Mouse (Mus musculus) heart, adult 2 months (tissue): ENCODE results near the gene Spo11.
A peak's percentile ranks its signal among the peaks of the same experiment; 100 is the strongest.

ENCODE experiments used
- CTCF ChIP-seq: fragments of 200-600 bp; IDR thresholded peaks from 2 replicates; pipeline ENCODE4 v1.8.1; 2022; ENCODE audit warnings: antibody characterized with exemption, mild to moderate bottlenecking, moderate library complexity
- POLR2A ChIP-seq: fragments of 200-500 bp; IDR thresholded peaks from 2 replicates; pipeline ENCODE4 v1.6.1; 2011; ENCODE audit warnings: mild to moderate bottlenecking, low read depth, low read length, control low read depth; ENCODE audit not compliant: insufficient read depth

DNA sequence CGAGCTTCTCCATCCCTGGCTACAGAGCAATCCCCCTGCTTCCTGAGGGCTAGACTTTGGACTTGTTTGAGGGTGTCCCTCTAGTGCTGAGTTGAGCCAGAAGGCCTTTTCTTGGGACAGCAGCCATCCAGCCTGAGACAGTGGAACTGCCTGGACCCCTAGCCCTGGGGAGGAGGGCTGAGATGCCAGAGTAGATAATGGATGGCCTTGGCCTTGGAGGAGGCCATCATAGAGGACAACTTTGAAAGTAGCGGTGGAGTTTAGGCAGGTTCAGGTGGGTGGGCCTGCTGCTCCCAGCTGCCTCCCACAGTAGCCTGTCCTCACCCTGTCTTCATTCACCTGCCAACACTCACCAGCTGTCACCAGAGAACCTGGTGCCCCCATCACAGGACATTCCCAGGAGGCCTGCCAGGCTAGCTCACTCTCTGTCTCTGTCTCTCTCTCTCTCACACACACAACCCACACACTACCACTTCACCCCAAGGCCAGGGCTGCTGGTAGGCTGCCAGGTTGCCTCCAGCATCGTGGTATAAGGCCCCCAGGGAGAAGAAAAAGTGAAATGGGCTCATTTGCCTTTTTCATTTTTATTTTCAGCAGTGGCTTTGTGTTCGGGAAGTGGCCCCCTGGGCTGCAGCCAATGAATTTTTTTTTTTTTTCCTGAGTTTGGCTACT, 50.5 kb downstream of the Spo11 start:
- TF ChIP-seq CTCF (no peak), POLR2A (0 out of 2 replicates have a peak, but pooled peaks have one; percentile 27)
